Mouse (Mus musculus) B cell, adult 67 days (primary cell): ENCODE results near the gene Wee2. TPM values are rescaled to one million over a fixed set of nuclear protein-coding genes. Genes with fewer than 3 reads are reported as not detected.

ENCODE experiments used
- total RNA-seq, 2 experiments: library from RNA; stranded (reverse); gene quantifications; 4 replicates each; pipeline ENCODE4 v1.2.4; 2023

The Wee2 gene
- not detected for total RNA-seq

DNA sequence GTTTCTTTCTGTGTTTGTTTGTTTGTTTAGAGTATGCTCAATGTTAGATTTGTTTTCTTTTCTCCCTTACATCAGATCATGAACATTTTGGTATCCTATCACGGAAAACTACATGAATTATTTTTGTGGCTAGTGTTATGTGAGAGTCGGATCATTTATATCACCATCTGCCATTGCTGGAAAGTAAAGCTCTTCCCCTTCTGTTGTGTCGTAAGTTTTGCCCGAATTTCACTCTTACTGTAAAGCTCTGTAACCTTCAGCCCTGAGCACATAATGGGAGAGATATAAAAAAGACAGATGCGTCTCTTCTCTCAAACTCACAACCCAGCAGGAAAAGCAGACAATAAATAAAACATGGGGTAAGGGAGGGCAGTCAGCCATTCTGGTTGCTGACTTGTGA lies at the start of gene Wee2:
Gene Wee2 (plus strand): TSS at position 153 of the 400 bp plus-strand sequence.

DNA sequence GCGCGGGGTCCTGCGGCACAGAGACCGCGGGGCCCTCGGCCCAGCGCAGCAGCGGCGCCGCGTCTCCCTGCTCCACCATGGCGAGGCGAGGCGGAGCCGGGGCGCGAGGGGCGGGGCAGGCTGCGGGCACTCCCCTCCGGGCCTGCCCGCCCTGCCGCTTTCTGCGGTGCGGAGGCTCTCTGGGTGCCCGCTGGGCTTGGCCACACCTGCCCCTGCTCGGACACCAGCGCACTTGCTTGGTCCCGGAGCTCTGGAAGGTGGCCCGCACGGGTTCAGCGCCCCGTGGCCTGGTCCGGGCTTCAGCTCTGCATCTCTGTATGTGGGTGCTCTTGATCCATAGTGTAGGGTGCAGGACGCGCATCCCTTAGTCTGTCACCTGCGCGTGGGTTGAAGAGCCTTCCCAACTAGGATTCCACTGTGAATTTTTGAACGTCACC lies 2.8 kb upstream of the Wee2 start, which contains the start of gene E330009J07Rik:
Gene E330009J07Rik (minus strand): TSS at position 89 of the 437 bp plus-strand sequence.

DNA sequence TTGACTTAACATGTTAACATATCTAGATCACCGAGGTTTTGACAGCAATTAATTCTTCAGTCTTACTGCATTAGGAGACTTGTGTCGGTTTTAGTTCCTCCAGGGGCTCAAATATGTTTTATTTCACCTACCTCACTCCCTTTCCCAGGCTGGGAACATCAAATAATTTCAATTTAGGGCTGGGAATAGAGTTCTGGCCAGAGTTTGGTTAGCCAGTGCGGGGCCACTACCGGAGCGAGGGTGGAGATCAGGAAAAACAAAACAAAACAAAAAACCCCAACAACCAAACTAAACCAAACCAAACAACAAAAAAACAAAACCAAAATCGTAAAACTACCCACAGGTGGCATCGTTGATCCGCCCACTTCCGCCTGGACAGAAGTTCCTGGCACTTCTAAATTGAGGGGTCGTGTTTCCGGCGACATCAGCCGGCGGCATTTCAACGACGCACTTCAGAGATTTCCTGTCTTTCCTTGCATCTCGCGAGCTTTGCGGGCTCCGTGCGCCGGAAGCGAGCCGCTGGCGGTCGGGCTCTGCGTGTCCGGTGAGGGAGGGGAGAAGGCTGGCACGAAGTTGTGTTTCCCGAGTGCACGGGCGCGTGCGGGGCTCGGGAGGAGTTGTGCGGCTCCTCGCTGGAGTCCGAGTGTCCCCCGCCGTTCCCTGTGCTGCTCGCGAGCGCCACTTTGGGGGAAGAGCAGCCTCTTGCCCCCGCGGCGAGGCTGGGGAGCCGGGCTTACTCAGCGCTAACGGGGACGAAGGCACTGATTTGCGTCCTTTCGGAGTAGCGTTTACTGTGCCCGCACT lies 32.2 kb downstream of the Wee2 start, which contains the start of gene Ssbp1:
Gene Ssbp1 (plus strand): TSS at position 437 of the 804 bp plus-strand sequence.

DNA sequence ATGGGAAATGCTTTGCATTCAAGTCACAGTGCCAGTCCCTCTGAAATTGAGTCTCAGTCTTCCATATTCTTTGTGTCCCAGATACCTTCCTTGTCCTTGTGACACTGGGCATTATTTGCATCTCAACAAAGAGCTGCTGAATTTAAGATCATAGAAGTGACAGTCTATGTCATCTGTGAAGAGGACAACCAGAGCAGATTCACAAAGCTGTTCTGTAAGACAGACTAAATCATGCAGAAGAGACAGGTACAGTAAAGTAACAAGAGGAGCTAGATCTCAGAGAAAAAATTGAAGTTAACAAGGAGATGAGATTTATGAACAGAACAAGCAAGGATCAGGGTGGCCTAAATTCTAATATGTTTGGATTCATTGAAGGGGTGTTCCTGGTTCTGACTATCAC lies 52.0 kb downstream of the Wee2 start, which contains the start of gene Tas2r137:
Gene Tas2r137 (plus strand): TSS at position 301 of the 400 bp plus-strand sequence.

DNA sequence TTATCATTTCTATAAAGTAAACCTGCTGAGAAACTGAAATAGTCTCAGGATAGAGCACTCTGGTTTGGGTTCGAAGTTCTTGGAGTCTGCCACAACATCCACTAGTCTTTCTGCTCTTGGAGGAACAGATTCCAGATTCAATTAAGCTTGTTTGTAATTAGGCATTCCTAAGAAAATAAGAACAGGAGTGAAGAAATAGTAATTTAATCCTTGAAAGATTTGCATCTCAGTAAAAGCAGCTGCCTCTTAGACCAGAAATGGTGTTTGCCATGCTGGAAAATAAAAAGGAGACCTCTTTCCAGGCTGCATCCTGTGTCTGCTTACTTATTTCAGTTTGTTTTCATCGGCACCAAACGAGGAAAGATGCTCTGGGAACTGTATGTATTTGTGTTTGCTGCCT lies 54.3 kb downstream of the Wee2 start, which contains the start of gene Tas2r108:
Gene Tas2r108 (plus strand): TSS at position 301 of the 400 bp plus-strand sequence.

Other genes starting within 250 kb of the Wee2 start
- gene Agk, start 113.9 kb upstream of the Wee2 start, total RNA-seq, result 10 to 100 TPM; 28.4 to 29.8 TPM
- gene E330009J07Rik, start 3.0 kb upstream of the Wee2 start, total RNA-seq, result 10 to 100 TPM; 13.9 to 15.1 TPM
- 10 to 100 TPM; 93.1 to 99.4 TPM for gene Ssbp1, start 32.3 kb downstream of the Wee2 start, total RNA-seq
- 1 to 10 TPM in 1 of 2 experiments, not detected in 1; 1.0 TPM for gene Tas2r137, start 52.1 kb downstream of the Wee2 start, total RNA-seq
- gene Tas2r108, start 54.4 kb downstream of the Wee2 start, total RNA-seq, result under 1 TPM in 1 of 2 experiments, not detected in 1; 0.73 TPM
- not detected for gene Prss37, start 80.4 kb downstream of the Wee2 start, total RNA-seq
- gene Olfr461, start 116.0 kb downstream of the Wee2 start, total RNA-seq, result not detected
- not detected for gene Olfr460, start 130.4 kb downstream of the Wee2 start, total RNA-seq
- not detected for gene Clec5a, start 146.7 kb downstream of the Wee2 start, total RNA-seq
- not detected for gene Tas2r138, start 174.2 kb downstream of the Wee2 start, total RNA-seq
- not detected for gene Mgam, start 189.7 kb downstream of the Wee2 start, total RNA-seq